Comparison of ENCODE assay signal across 9 mouse cellular contexts in genomic region chr6:135040275-135040871, GRCm38 (mm10). TPM values are rescaled to one million over a fixed set of nuclear protein-coding genes. Genes with fewer than 3 reads are reported as not detected.
DNase-seq lines count a peak whose midpoint lies in the region; ATAC-seq and TF ChIP-seq lines count a peak whose summit lies in the region.
"Had no signal": no experiment of that assay in that cellular context is flagged by ENCODE, and none has a peak within 500 bp of the region (broad histone marks: within the 10 kb centered on the region; RNA-seq: fewer than 3 reads in every experiment).

No protein-coding gene starts in this region.

- H3K9ac ChIP-seq in intestine, embryonic 15.5 days: no peak overlapping the region
- H3K9ac ChIP-seq in midbrain, embryonic 12.5 days (replicated peaks): no peak overlapping the region

- peaks cover 9% of the 10 kb centered on the region for H3K4me1 ChIP-seq in embryonic facial prominence, embryonic 10.5 days
- H3K4me1 ChIP-seq in intestine, embryonic 15.5 days (replicated peaks): peaks cover 8% of the 10 kb centered on the region; the same call in 1 of the 2 replicates
- peaks cover 8% of the 10 kb centered on the region for H3K4me1 ChIP-seq in midbrain, embryonic 12.5 days

- peaks cover 36% of the 10 kb centered on the region for H3K27me3 ChIP-seq in embryonic facial prominence, embryonic 10.5 days (replicated peaks; ENCODE audit: low read depth, poor library complexity, severe bottlenecking)
- no peaks in the 10 kb centered on the region for H3K27me3 ChIP-seq in intestine, embryonic 15.5 days (replicated peaks)
- H3K27me3 ChIP-seq in midbrain, embryonic 12.5 days: peaks cover 22% of the 10 kb centered on the region; the same call in 1 of the 2 replicates

- no peak for TF ChIP-seq CTCF in gastrocnemius, adult 2 months (IDR thresholded peaks at IDR 0.05)

- peak overlapping the region; percentile 42 for H3K4me2 ChIP-seq in intestine, embryonic 15.5 days (replicated peaks)
- peak overlapping the region; percentile 39 for H3K4me2 ChIP-seq in midbrain, embryonic 12.5 days (replicated peaks)

- intact Hi-C loops in gastrocnemius, adult 2 months (cut with DNase I): no loop called here

- no peaks in the 10 kb centered on the region for H3K36me3 ChIP-seq in embryonic facial prominence, embryonic 10.5 days (replicated peaks)
- no peaks in the 10 kb centered on the region for H3K36me3 ChIP-seq in intestine, embryonic 15.5 days
- no peaks in the 10 kb centered on the region for H3K36me3 ChIP-seq in midbrain, embryonic 12.5 days

- WGBS in embryonic facial prominence, embryonic 10.5 days: 4% methylated on average over 21 of the region's 21 CpGs
- WGBS in intestine, embryonic 15.5 days: 2% methylated on average over 21 of the region's 21 CpGs
- WGBS in midbrain, embryonic 12.5 days: 6% methylated on average over 21 of the region's 21 CpGs

- H3K4me3 ChIP-seq in gastrocnemius, adult 2 months: peak overlapping the region; percentile 58
- H3K4me3 ChIP-seq in embryonic facial prominence, embryonic 10.5 days: peak overlapping the region; percentile 29
- H3K4me3 ChIP-seq in intestine, embryonic 15.5 days (replicated peaks): no peak overlapping the region
- peak overlapping the region; percentile 20 for H3K4me3 ChIP-seq in midbrain, embryonic 12.5 days
- H3K4me3 ChIP-seq: erythroblast, embryonic 14.5 days had no signal

- no peak overlapping the region for H3K27ac ChIP-seq in gastrocnemius, adult 2 months
- H3K27ac ChIP-seq in embryonic facial prominence, embryonic 10.5 days (replicated peaks): no peak overlapping the region
- H3K27ac ChIP-seq in intestine, embryonic 15.5 days: no peak overlapping the region
- H3K27ac ChIP-seq in midbrain, embryonic 12.5 days (replicated peaks): no peak overlapping the region

- H3K9me3 ChIP-seq in embryonic facial prominence, embryonic 10.5 days: no peaks in the 10 kb centered on the region
- H3K9me3 ChIP-seq in intestine, embryonic 15.5 days: no peaks in the 10 kb centered on the region
- H3K9me3 ChIP-seq in midbrain, embryonic 12.5 days: no peaks in the 10 kb centered on the region

- ATAC-seq in intestine, embryonic 15.5 days: peak; percentile 76
- ATAC-seq in midbrain, embryonic 12.5 days (ENCODE audit: low FRiP score, low read depth): no peak
- no peak for ATAC-seq in inflammation-experienced regulatory T-cells, adult 6 months

- no peak for DNase-seq in gastrocnemius, adult 2 months
- DNase-seq in gastrocnemius, postnatal 25 days: no peak
- peak; percentile 11 for DNase-seq in embryonic facial prominence, embryonic 10.5 days (ENCODE audit: low spot score)
- no peak for DNase-seq in testis, postnatal 10 days (ENCODE audit: low spot score)
- DNase-seq in left cerebral cortex, adult 9 months (ENCODE audit: low spot score in 2 of 2): no peak

RNA-seq across cellular contexts. Expression of gene Gprc5a, which starts 25.1 kb away (rescaled TPM):
- 1 to 10 TPM in 1 of 2 experiments, under 1 TPM in 1; 0.18 to 1.2 TPM for total RNA-seq in gastrocnemius, adult 2 months (2021)
- total RNA-seq in gastrocnemius, postnatal 25 days (2021): under 1 TPM; 0.38 to 0.75 TPM
- polyA plus RNA-seq in embryonic facial prominence, embryonic 10.5 days (2016; fragmentation: Nextera tagmentation; extraction: Ambion mirVana): 2.5 and 2.8 TPM in 2 replicates
- 8.8 and 10.9 TPM in 2 replicates for polyA plus RNA-seq in intestine, embryonic 15.5 days (2015; fragmentation: Nextera tagmentation; extraction: Ambion mirVana)
- 1.8 and 1.9 TPM in 2 replicates for polyA plus RNA-seq in midbrain, embryonic 12.5 days (2016; fragmentation: Nextera tagmentation; extraction: Ambion mirVana)
- polyA plus RNA-seq in inflammation-experienced regulatory T-cells, adult 6 months (2017; shearing (Covaris generic)): under 1 TPM; 0.28 to 0.73 (median 0.59) TPM
- polyA plus RNA-seq: erythroblast, embryonic 14.5 days had no signal

RNA-seq across cellular contexts. Expression of gene Ddx47, which starts 29.0 kb away (rescaled TPM):
- 10 to 100 TPM; 26.9 TPM for total RNA-seq in gastrocnemius, adult 2 months (2021)
- 10 to 100 TPM; 26.1 to 26.4 TPM for total RNA-seq in gastrocnemius, postnatal 25 days (2021)
- 113 and 117 TPM in 2 replicates for polyA plus RNA-seq in embryonic facial prominence, embryonic 10.5 days (2016; fragmentation: Nextera tagmentation; extraction: Ambion mirVana)
- polyA plus RNA-seq in intestine, embryonic 15.5 days (2015; fragmentation: Nextera tagmentation; extraction: Ambion mirVana): 97.4 and 99.7 TPM in 2 replicates
- 86.1 and 90.3 TPM in 2 replicates for polyA plus RNA-seq in midbrain, embryonic 12.5 days (2016; fragmentation: Nextera tagmentation; extraction: Ambion mirVana)
- polyA plus RNA-seq in inflammation-experienced regulatory T-cells, adult 6 months (2017; shearing (Covaris generic)): 100 to 1,000 TPM; 133 to 189 (median 188) TPM

RNA-seq across cellular contexts. Expression of gene Apold1, which starts 58.9 kb away (rescaled TPM):
- total RNA-seq in gastrocnemius, adult 2 months (2021): 1 to 10 TPM; 1.0 to 5.0 TPM
- total RNA-seq in gastrocnemius, postnatal 25 days (2021): 1 to 10 TPM; 1.4 to 1.9 TPM
- polyA plus RNA-seq in embryonic facial prominence, embryonic 10.5 days (2016; fragmentation: Nextera tagmentation; extraction: Ambion mirVana): 2.6 and 2.7 TPM in 2 replicates
- polyA plus RNA-seq in intestine, embryonic 15.5 days (2015; fragmentation: Nextera tagmentation; extraction: Ambion mirVana): 3.5 and 3.6 TPM in 2 replicates
- 3.6 and 3.9 TPM in 2 replicates for polyA plus RNA-seq in midbrain, embryonic 12.5 days (2016; fragmentation: Nextera tagmentation; extraction: Ambion mirVana)
- polyA plus RNA-seq in inflammation-experienced regulatory T-cells, adult 6 months (2017; shearing (Covaris generic)): under 1 TPM in 2 of 3 experiments, not detected in 1; 0.09 to 0.33 TPM
